Mouse (Mus musculus): ENCODE measurements around the gene Grik2. TPM values are rescaled to one million over a fixed set of nuclear protein-coding genes. Genes with fewer than 3 reads are reported as not detected.

Grik2 gene
- total RNA-seq (2021), result 10 to 100 TPM; 61.0 to 66.1 TPM
- long read RNA-seq, experiment 1, full-length matches to known transcripts, result 1 of 7 reads
- long read RNA-seq, experiment 1, partial matches to known transcripts, result 2 of 7 reads
- long read RNA-seq, experiment 1, other reads (novel, unspliced or antisense), result 4 of 7 reads
- long read RNA-seq, experiment 2, full-length matches to known transcripts, result 1 of 5 reads
- long read RNA-seq, experiment 2, partial matches to known transcripts, result 1 of 5 reads
- long read RNA-seq, experiment 2, other reads (novel, unspliced or antisense), result 3 of 5 reads

GRCm38 (mm10) chr10:49788381-49788906 is at the start of gene Grik2:
Grik2 (minus strand) TSS chr10:49788766.
- peak; percentile 85 to 89 for DNase-seq (ENCODE audit: low spot score in 2 of 2)

GRCm38 (mm10) chr10:49834392-49834791 is 45.8 kb upstream of the Grik2 start:
- no peak for DNase-seq (ENCODE audit: low spot score in 2 of 2)

- no peak for DNase-seq (ENCODE audit: low spot score in 2 of 2)
Observed at GRCm38 (mm10) chr10:49807276-49807675, 18.7 kb upstream of the Grik2 start.

- no peak for DNase-seq (ENCODE audit: low spot score in 2 of 2)
Observed at GRCm38 (mm10) chr10:49801001-49801400, 12.4 kb upstream of the Grik2 start.

- DNase-seq (ENCODE audit: low spot score in 2 of 2), result peak; percentile 13 to 17
Observed at GRCm38 (mm10) chr10:49794129-49794528, 5.6 kb upstream of the Grik2 start.

GRCm38 (mm10) chr10:49790326-49790725 is 1.8 kb upstream of the Grik2 start:
- no peak for DNase-seq (ENCODE audit: low spot score in 2 of 2)

GRCm38 (mm10) chr10:49789711-49790110 is 1.1 kb upstream of the Grik2 start:
- DNase-seq (ENCODE audit: low spot score in 2 of 2), result no peak

GRCm38 (mm10) chr10:49788914-49789313 is 348 bp upstream of the Grik2 start:
- no peak for DNase-seq (ENCODE audit: low spot score in 2 of 2)

GRCm38 (mm10) chr10:49786630-49787029 is 1.9 kb downstream of the Grik2 start:
- DNase-seq (ENCODE audit: low spot score in 2 of 2), result no peak

GRCm38 (mm10) chr10:49785477-49785876 is 3.1 kb downstream of the Grik2 start:
- DNase-seq (ENCODE audit: low spot score in 2 of 2), result no peak

GRCm38 (mm10) chr10:49784831-49785230 is 3.7 kb downstream of the Grik2 start:
- peak in 1 of 2 experiments; percentile 7 for DNase-seq (ENCODE audit: low spot score in 2 of 2)

GRCm38 (mm10) chr10:49782741-49783691 is 5.5 kb downstream of the Grik2 start:
- peak; percentile 49 to 65 for DNase-seq (ENCODE audit: low spot score in 2 of 2)

- DNase-seq (ENCODE audit: low spot score in 2 of 2), result peak in 1 of 2 experiments; percentile 4
Observed at GRCm38 (mm10) chr10:49782061-49782460, 6.5 kb downstream of the Grik2 start.

- peak; percentile 50 to 58 for DNase-seq (ENCODE audit: low spot score in 2 of 2)
Observed at GRCm38 (mm10) chr10:49780430-49780829, 8.1 kb downstream of the Grik2 start.

- DNase-seq (ENCODE audit: low spot score in 2 of 2), result no peak
Observed at GRCm38 (mm10) chr10:49768897-49769296, 19.7 kb downstream of the Grik2 start.

- no peak for DNase-seq (ENCODE audit: low spot score in 2 of 2)
Observed at GRCm38 (mm10) chr10:49767556-49767955, 21.0 kb downstream of the Grik2 start.

- DNase-seq (ENCODE audit: low spot score in 2 of 2), result no peak
Observed at GRCm38 (mm10) chr10:49762607-49763006, 26.0 kb downstream of the Grik2 start.

- DNase-seq (ENCODE audit: low spot score in 2 of 2), result no peak
Observed at GRCm38 (mm10) chr10:49751769-49752168, 36.8 kb downstream of the Grik2 start.

GRCm38 (mm10) chr10:49731841-49732240 is 56.7 kb downstream of the Grik2 start:
- no peak for DNase-seq (ENCODE audit: low spot score in 2 of 2)

- DNase-seq (ENCODE audit: low spot score in 2 of 2), result no peak
Observed at GRCm38 (mm10) chr10:49723706-49724105, 64.9 kb downstream of the Grik2 start.

GRCm38 (mm10) chr10:49716856-49717255 is 71.7 kb downstream of the Grik2 start:
- no peak for DNase-seq (ENCODE audit: low spot score in 2 of 2)

- DNase-seq (ENCODE audit: low spot score in 2 of 2), result no peak
Observed at GRCm38 (mm10) chr10:49709748-49710147, 78.8 kb downstream of the Grik2 start.

Data from left cerebral cortex, adult 18-20 months (tissue).